Mouse (Mus musculus): Measurements from ENCODE around the gene Pwwp2a.
A peak's percentile ranks its signal among the peaks of the same experiment; 100 is the strongest.

- TF ChIP-seq BHLHE40 (IDR thresholded peaks at IDR 0.05; ENCODE audit: borderline replicate concordance, low read depth, low read length), result no peak
- peak; percentile 33 to 56 (median 46); a peak in 5 of 6 replicates for TF ChIP-seq CTCF (IDR thresholded peaks at IDR 0.05 in 2 of 3, conservative IDR thresholded peaks at IDR 0.05 in 1 of 3; ENCODE audit: control insufficient read depth in 1 of 3, insufficient read depth in 1 of 3, low read depth in 2 of 3, low read length in 3 of 3, poor library complexity in 1 of 3, severe bottlenecking in 1 of 3)
- TF ChIP-seq E2F4 (IDR thresholded peaks at IDR 0.05; ENCODE audit: borderline replicate concordance, low read depth, low read length), result no peak
- no peak for TF ChIP-seq CHD1 (IDR thresholded peaks at IDR 0.05; ENCODE audit: low read depth, low read length)
- TF ChIP-seq MAFK (IDR thresholded peaks at IDR 0.05; ENCODE audit: borderline replicate concordance, low read depth, low read length), result no peak
- TF ChIP-seq EP300 (IDR thresholded peaks at IDR 0.05; ENCODE audit: low read depth in 1 of 2, low read length in 2 of 2), result no peak
- TF ChIP-seq TCF12 (IDR thresholded peaks at IDR 0.05; ENCODE audit: low read depth, low read length), result no peak
Measured at GRCm38 (mm10) chr11:43645286-43645685, 36.5 kb upstream of the Pwwp2a start.
